Mouse (Mus musculus) testis, adult 2 months (tissue): ENCODE results near the gene Gabarapl2. TPM values are rescaled to one million over a fixed set of nuclear protein-coding genes. Genes with fewer than 3 reads are reported as not detected.

Experiments
- H3K27ac ChIP-seq: fragments of 200-500 bp; 2 replicates; pipeline ENCODE4 v1.5.1; 2012; ENCODE audit warnings: low read depth, low read length; ENCODE audit not compliant: control insufficient read depth, insufficient read depth
- H3K27me3 ChIP-seq: fragments of 200-500 bp; 2 replicates; pipeline ENCODE4 v1.6.1; 2012; ENCODE audit warnings: mild to moderate bottlenecking, low read length, moderate library complexity; ENCODE audit not compliant: control insufficient read depth, insufficient read depth
- H3K36me3 ChIP-seq: fragments of 200-500 bp; 2 replicates; pipeline ENCODE4 v1.6.1; 2012; ENCODE audit warnings: mild to moderate bottlenecking, low read length; ENCODE audit not compliant: control insufficient read depth, insufficient read depth
- H3K4me1 ChIP-seq: fragments of 200-500 bp; 2 replicates; pipeline ENCODE4 v1.6.1; 2012; ENCODE audit warnings: low read length; ENCODE audit not compliant: control insufficient read depth, insufficient read depth
- H3K4me3 ChIP-seq: fragments of 200-500 bp; 2 replicates; pipeline ENCODE4 v1.5.1; 2012; ENCODE audit warnings: low read depth, mild to moderate bottlenecking, low read length, moderate library complexity, mixed read lengths; ENCODE audit not compliant: control insufficient read depth
- CTCF ChIP-seq: fragments of 200-500 bp; IDR thresholded peaks from 2 replicates; pipeline ENCODE4 v1.5.1; 2012; ENCODE audit warnings: low read depth, mild to moderate bottlenecking, inconsistent platforms, low read length, moderate library complexity; ENCODE audit not compliant: control insufficient read depth, insufficient read depth, insufficient replicate concordance
- POLR2A ChIP-seq: fragments of 200-500 bp; IDR thresholded peaks from 2 replicates; pipeline ENCODE4 v1.6.1; 2012; ENCODE audit warnings: low read depth, mild to moderate bottlenecking, inconsistent platforms, low read length, moderate library complexity; ENCODE audit not compliant: control insufficient read depth
- polyA plus RNA-seq: library from polyadenylated mRNA; depleted of rRNA; stranded (reverse); fragments of >200 nt; gene quantifications from 2 replicates; pipeline ENCODE4 v1.2.3, GENCODE M21; 2012; rRNA removed

The Gabarapl2 gene
- polyA plus RNA-seq, 1 experiment = 24.3 TPM

GRCm38 (mm10) chr8:111992703-111993039 lies 52.2 kb downstream of the Gabarapl2 start:
- Histone ChIP-seq H3K36me3 (peaks cover 4% of the 10 kb centered on the region), H3K4me1 (no peaks in the 10 kb centered on the region; the same call in 1 of the 2 replicates), H3K27me3 (no peaks in the 10 kb centered on the region), H3K4me3 (no peak overlapping the region), H3K27ac (no peak overlapping the region)
- TF ChIP-seq CTCF = no peak
- TF ChIP-seq POLR2A = no peak

Other genes with a start within 250 kb of the Gabarapl2 start
- gene Ctrb1, start 249.7 kb upstream of the Gabarapl2 start, polyA plus RNA-seq = 1.4 and 3.1 TPM in 2 replicates
- gene Bcar1, start 196.9 kb upstream of the Gabarapl2 start, polyA plus RNA-seq = 29.5 and 30.9 TPM in 2 replicates
- gene Cfdp1, start 86.4 kb upstream of the Gabarapl2 start, polyA plus RNA-seq = 9.7 and 12.5 TPM in 2 replicates
- 7.0 and 9.1 TPM in 2 replicates for gene Tmem170, start 64.0 kb upstream of the Gabarapl2 start, polyA plus RNA-seq
- gene Chst5, start 30.3 kb upstream of the Gabarapl2 start, polyA plus RNA-seq = 0.60 and 0.69 TPM in 2 replicates
- gene Tmem231, start 6.8 kb upstream of the Gabarapl2 start, polyA plus RNA-seq = 17.9 and 18.6 TPM in 2 replicates
- 4.5 and 5.3 TPM in 2 replicates for gene Adat1, start 51.6 kb downstream of the Gabarapl2 start, polyA plus RNA-seq
- gene Kars, start 70.6 kb downstream of the Gabarapl2 start, polyA plus RNA-seq = 59.9 and 60.4 TPM in 2 replicates
- gene Terf2ip, start 70.7 kb downstream of the Gabarapl2 start, polyA plus RNA-seq = 2.9 and 3.8 TPM in 2 replicates
- gene Gm6793, start 74.3 kb downstream of the Gabarapl2 start, polyA plus RNA-seq = 0.06 TPM in 1 of 2 replicates, not detected in the other